Mouse (Mus musculus) kidney, embryonic 16.5 days (tissue): Measurements from ENCODE around the gene Ncam2. TPM values are rescaled to one million over a fixed set of nuclear protein-coding genes. Genes with fewer than 3 reads are reported as not detected.

ENCODE experiments used
- ATAC-seq: fragments of 200-750 bp; cut with Nextera tagmentation; 2 replicates; pipeline ENCODE4 v1.8.0; 2017; ENCODE audit warnings: moderate TSS enrichment; ENCODE audit not compliant: low FRiP score, low TSS enrichment
- H3K27ac ChIP-seq: fragments of 300-500 bp; sonication (generic); 2 replicates; pipeline ENCODE4 v1.5.1; 2014; ENCODE audit warnings: low read length
- H3K27me3 ChIP-seq: fragments of 300-500 bp; sonication (generic); 2 replicates; pipeline ENCODE4 v1.6.1; 2014; ENCODE audit warnings: low read length, control low read depth, mixed read lengths; ENCODE audit not compliant: insufficient read depth
- H3K36me3 ChIP-seq: fragments of 300-500 bp; sonication (generic); 2 replicates; pipeline ENCODE4 v1.6.1; 2014; ENCODE audit warnings: low read length, control low read depth, mixed read lengths; ENCODE audit not compliant: insufficient read depth
- H3K4me1 ChIP-seq: fragments of 300-500 bp; sonication (generic); 2 replicates; pipeline ENCODE4 v1.6.1; 2014; ENCODE audit warnings: low read length, control low read depth, mixed read lengths; ENCODE audit not compliant: insufficient read depth
- H3K4me2 ChIP-seq: fragments of 300-500 bp; sonication (generic); replicated peaks from 2 replicates; pipeline ENCODE4 v1.6.1; 2014; ENCODE audit warnings: low read depth, low read length
- H3K4me3 ChIP-seq: fragments of 300-500 bp; sonication (generic); 2 replicates; pipeline ENCODE4 v1.5.1; 2014; ENCODE audit warnings: mild to moderate bottlenecking, low read length
- H3K9ac ChIP-seq: fragments of 300-500 bp; sonication (generic); replicated peaks from 2 replicates; pipeline ENCODE4 v1.6.1; 2014; ENCODE audit warnings: low read length
- H3K9me3 ChIP-seq: fragments of 300-500 bp; sonication (generic); 2 replicates; pipeline ENCODE4 v1.6.1; 2016; ENCODE audit warnings: low read length, control low read depth
- WGBS: fragments of 180-500 bp; shearing (Covaris S2); extraction: QIAGEN DNeasy Blood & Tissue Kit; methylation state at CpG from one replicate; pipeline ENCODE4 v1.1.7; 2014; 5-methylcytosine and 5-hydroxymethylcytosine counted together
- polyA plus RNA-seq: library from polyadenylated mRNA; unstranded; fragments of >200 nt; fragmentation: Nextera tagmentation; extraction: Ambion mirVana; gene quantifications from 2 replicates; pipeline ENCODE4 v1.2.1, GENCODE M21; 2015

Ncam2 gene
- polyA plus RNA-seq, 1 experiment from 2014 or later: 0.41 TPM

GRCm38 (mm10) chr16:81202721-81203161 lies 2.2 kb downstream of the Ncam2 start:
- H3K9me3 ChIP-seq: no peaks in the 10 kb centered on the region
- no peak overlapping the region for H3K27ac ChIP-seq
- 75% methylated on average over 8 of the region's 8 CpGs for WGBS
- no peaks in the 10 kb centered on the region for H3K27me3 ChIP-seq
- no peak overlapping the region for H3K4me2 ChIP-seq
- H3K9ac ChIP-seq: no peak overlapping the region
- no peak overlapping the region for H3K4me3 ChIP-seq
- no peaks in the 10 kb centered on the region for H3K4me1 ChIP-seq
- ATAC-seq: no peak
- no peaks in the 10 kb centered on the region for H3K36me3 ChIP-seq

- no peaks in the 10 kb centered on the region for H3K36me3 ChIP-seq
- H3K4me2 ChIP-seq: no peak overlapping the region
- no peak overlapping the region for H3K9ac ChIP-seq
- no peak for ATAC-seq
- H3K27me3 ChIP-seq: no peaks in the 10 kb centered on the region
- H3K9me3 ChIP-seq: no peaks in the 10 kb centered on the region
- H3K4me1 ChIP-seq: no peaks in the 10 kb centered on the region
- WGBS: 82% methylated on average over 12 of the region's 12 CpGs
- H3K27ac ChIP-seq: no peak overlapping the region
- no peak overlapping the region for H3K4me3 ChIP-seq
These were observed 4.0 kb downstream of the Ncam2 start for GRCm38 (mm10) chr16:81204405-81205034.

GRCm38 (mm10) chr16:81221176-81221575 lies 20.7 kb downstream of the Ncam2 start:
- no peaks in the 10 kb centered on the region for H3K4me1 ChIP-seq
- no peaks in the 10 kb centered on the region for H3K36me3 ChIP-seq
- ATAC-seq: no peak
- WGBS: 84% methylated on average over 3 of the region's 3 CpGs
- no peak overlapping the region for H3K27ac ChIP-seq
- H3K9ac ChIP-seq: no peak overlapping the region
- H3K4me2 ChIP-seq: no peak overlapping the region
- H3K4me3 ChIP-seq: no peak overlapping the region
- no peaks in the 10 kb centered on the region for H3K9me3 ChIP-seq
- H3K27me3 ChIP-seq: no peaks in the 10 kb centered on the region

GRCm38 (mm10) chr16:81223841-81224240 lies 23.3 kb downstream of the Ncam2 start:
- no peak overlapping the region for H3K4me3 ChIP-seq
- H3K4me1 ChIP-seq: no peaks in the 10 kb centered on the region
- H3K4me2 ChIP-seq: no peak overlapping the region
- no peak for ATAC-seq
- no peaks in the 10 kb centered on the region for H3K36me3 ChIP-seq
- H3K27me3 ChIP-seq: no peaks in the 10 kb centered on the region
- no peaks in the 10 kb centered on the region for H3K9me3 ChIP-seq
- 59% methylated on average over 1 of the region's 1 CpGs for WGBS
- no peak overlapping the region for H3K9ac ChIP-seq
- no peak overlapping the region for H3K27ac ChIP-seq

DNA sequence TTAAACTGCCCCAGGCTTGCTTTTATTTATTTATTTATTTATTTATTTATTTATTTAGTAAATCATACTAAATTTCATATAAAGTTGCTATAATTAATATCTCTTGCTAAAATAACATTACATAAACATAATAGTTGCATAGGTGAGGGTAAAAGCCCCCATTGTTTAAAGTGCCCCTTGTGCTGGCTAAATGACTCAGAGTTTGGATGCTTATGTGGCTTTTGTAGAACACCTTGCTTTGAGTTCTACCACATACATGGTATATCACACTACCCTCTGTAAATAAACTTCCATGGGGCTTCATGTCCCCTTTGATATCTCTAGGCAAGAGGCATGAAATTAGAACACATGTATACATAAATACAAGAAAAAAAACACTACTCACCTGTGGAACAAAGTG lies 23.8 kb downstream of the Ncam2 start:
- Histone ChIP-seq H3K4me3 (no peak overlapping the region), H3K4me1 (no peaks in the 10 kb centered on the region), H3K4me2 (no peak overlapping the region), H3K27ac (no peak overlapping the region), H3K9ac (no peak overlapping the region), H3K27me3 (no peaks in the 10 kb centered on the region), H3K36me3 (no peaks in the 10 kb centered on the region), H3K9me3 (no peaks in the 10 kb centered on the region)
- no peak for ATAC-seq

DNA sequence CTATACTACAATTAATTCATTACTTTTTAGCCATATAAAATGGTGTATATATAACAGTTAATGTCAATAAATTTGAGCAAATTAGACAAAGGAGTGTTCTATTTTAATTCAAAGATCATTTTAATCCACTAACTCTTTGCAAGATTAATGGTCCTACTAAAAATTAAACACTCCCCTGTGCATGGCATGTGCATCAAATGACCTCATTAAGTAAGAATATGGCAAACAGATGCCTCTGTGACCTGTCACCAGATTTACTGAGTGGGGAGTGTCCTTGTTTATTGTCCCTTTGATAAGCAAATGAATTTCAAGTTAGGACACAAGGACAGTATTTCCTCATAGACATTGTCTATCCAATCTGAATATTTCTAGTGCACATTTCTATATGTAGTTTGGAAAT lies 54.4 kb downstream of the Ncam2 start:
- H3K4me1 ChIP-seq: no peaks in the 10 kb centered on the region
- H3K9ac ChIP-seq: no peak overlapping the region
- no peak overlapping the region for H3K27ac ChIP-seq
- no peak overlapping the region for H3K4me3 ChIP-seq
- H3K27me3 ChIP-seq: no peaks in the 10 kb centered on the region
- H3K9me3 ChIP-seq: no peaks in the 10 kb centered on the region
- ATAC-seq: no peak
- H3K36me3 ChIP-seq: no peaks in the 10 kb centered on the region
- H3K4me2 ChIP-seq: no peak overlapping the region

DNA sequence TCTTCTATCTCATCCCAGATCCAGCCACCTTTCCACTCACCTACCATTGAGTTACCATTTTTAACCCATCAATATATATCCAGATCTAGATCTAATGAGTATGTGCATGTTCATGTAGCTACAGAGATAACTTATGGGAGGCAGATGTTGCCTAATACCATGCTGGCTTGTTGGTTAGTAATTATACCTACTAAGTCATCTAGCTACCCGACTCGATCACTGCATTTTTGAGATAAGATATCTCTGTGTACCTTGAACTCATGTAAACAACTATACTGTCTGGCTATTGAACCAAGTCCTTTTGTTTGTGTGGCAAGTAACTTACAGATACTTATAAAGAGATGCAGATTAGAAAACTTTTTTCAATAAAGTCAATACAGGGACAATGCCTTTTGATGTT lies 59.9 kb downstream of the Ncam2 start:
- Histone ChIP-seq H3K27ac (no peak overlapping the region), H3K4me2 (no peak overlapping the region), H3K27me3 (no peaks in the 10 kb centered on the region), H3K4me3 (no peak overlapping the region), H3K36me3 (no peaks in the 10 kb centered on the region), H3K9ac (no peak overlapping the region), H3K9me3 (no peaks in the 10 kb centered on the region), H3K4me1 (no peaks in the 10 kb centered on the region)
- 75% methylated on average over 2 of the region's 2 CpGs for WGBS
- no peak for ATAC-seq

GRCm38 (mm10) chr16:81273597-81274360 lies 73.3 kb downstream of the Ncam2 start:
- H3K4me3 ChIP-seq: no peak overlapping the region
- WGBS: 95% methylated on average over 2 of the region's 2 CpGs
- no peak overlapping the region for H3K27ac ChIP-seq
- ATAC-seq: no peak
- H3K9me3 ChIP-seq: no peaks in the 10 kb centered on the region
- no peaks in the 10 kb centered on the region for H3K36me3 ChIP-seq
- H3K9ac ChIP-seq: no peak overlapping the region
- no peaks in the 10 kb centered on the region for H3K4me1 ChIP-seq
- no peaks in the 10 kb centered on the region for H3K27me3 ChIP-seq
- no peak overlapping the region for H3K4me2 ChIP-seq

DNA sequence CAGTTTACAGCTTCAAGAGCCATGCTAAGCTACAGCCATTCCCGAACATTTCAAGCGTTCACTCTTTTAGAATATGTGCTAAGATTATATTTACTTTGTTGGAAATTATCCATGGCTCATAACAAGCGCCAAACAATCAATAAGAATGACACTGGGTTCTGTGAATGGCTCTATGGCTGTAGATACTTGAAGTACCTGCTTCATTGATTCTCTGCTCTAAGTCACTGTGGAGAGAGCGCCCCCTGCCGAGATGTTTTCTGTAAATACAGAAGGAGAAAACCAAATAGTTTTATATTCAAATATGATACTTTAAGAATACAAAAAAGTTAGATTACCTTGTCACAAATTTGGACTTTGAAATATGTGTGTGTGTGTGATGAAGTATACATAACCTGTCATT lies 83.7 kb downstream of the Ncam2 start:
- no peaks in the 10 kb centered on the region for H3K27me3 ChIP-seq
- H3K4me3 ChIP-seq: no peak overlapping the region
- no peak for ATAC-seq
- H3K9ac ChIP-seq: no peak overlapping the region
- H3K9me3 ChIP-seq: no peaks in the 10 kb centered on the region
- no peak overlapping the region for H3K27ac ChIP-seq
- WGBS: 37% methylated on average over 5 of the region's 5 CpGs
- no peak overlapping the region for H3K4me2 ChIP-seq
- H3K36me3 ChIP-seq: no peaks in the 10 kb centered on the region
- no peaks in the 10 kb centered on the region for H3K4me1 ChIP-seq
